Mouse (Mus musculus): Measurements from ENCODE around the gene Efl1. TPM values are rescaled to one million over a fixed set of nuclear protein-coding genes. Genes with fewer than 3 reads are reported as not detected.

The Efl1 gene
- polyA plus RNA-seq, 1 experiment from 2014 or later: 20.7 TPM

DNA sequence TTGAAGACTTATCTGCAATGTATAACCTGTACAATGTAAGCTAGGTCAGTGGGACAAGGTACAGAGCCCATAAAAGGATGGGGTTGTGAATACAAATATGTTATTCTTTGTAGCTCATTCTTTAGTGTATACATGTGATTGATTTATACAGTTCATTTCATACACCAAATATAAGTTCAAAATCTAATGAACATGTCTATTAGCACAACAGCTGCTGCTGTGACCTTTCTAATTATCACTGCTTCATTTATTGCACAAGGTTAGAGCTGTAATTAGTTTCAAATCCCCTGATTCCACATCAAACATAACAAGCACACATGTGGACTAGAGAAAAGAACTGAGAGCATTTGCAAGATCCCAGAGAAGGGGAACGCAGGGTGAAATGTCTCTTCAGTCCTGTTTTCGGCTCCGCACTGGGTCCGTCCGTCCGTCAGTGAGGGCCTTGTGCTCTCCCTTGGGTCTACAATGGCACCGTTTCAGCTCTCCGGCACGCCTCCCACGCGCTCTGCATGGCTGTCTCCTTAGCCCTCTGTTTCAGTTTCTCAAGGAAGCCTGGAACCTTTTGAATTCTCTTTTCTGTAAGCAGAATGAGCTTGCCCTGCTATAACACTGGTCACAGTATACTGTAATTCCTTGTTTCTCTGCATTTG lies 94.8 kb downstream of the Efl1 start:
- no peak overlapping the region for H3K4me3 ChIP-seq (ENCODE audit: low read length)
- peak overlapping the region; percentile 36 for H3K4me2 ChIP-seq (ENCODE audit: low read length)
- H3K4me1 ChIP-seq (ENCODE audit: control insufficient read depth, insufficient read depth, low read depth, low read length): peaks cover 7% of the 10 kb centered on the region; the same call in 1 of the 2 replicates
- peak; percentile 82 for ATAC-seq
- H3K27ac ChIP-seq (ENCODE audit: low read depth, low read length): peak overlapping the region; percentile 31; the same call in 1 of the 2 replicates
- H3K9me3 ChIP-seq (ENCODE audit: control insufficient read depth, low read length): no peaks in the 10 kb centered on the region
- H3K36me3 ChIP-seq (ENCODE audit: control insufficient read depth, insufficient read depth, low read length): no peaks in the 10 kb centered on the region
- 49% methylated on average over 11 of the region's 11 CpGs for WGBS
- no peaks in the 10 kb centered on the region; the same call in 1 of the 2 replicates for H3K27me3 ChIP-seq (replicated peaks; ENCODE audit: control insufficient read depth, insufficient read depth, low read length)
- H3K9ac ChIP-seq (ENCODE audit: low read depth, low read length): peak overlapping the region; percentile 17; the same call in 1 of the 2 replicates

DNA sequence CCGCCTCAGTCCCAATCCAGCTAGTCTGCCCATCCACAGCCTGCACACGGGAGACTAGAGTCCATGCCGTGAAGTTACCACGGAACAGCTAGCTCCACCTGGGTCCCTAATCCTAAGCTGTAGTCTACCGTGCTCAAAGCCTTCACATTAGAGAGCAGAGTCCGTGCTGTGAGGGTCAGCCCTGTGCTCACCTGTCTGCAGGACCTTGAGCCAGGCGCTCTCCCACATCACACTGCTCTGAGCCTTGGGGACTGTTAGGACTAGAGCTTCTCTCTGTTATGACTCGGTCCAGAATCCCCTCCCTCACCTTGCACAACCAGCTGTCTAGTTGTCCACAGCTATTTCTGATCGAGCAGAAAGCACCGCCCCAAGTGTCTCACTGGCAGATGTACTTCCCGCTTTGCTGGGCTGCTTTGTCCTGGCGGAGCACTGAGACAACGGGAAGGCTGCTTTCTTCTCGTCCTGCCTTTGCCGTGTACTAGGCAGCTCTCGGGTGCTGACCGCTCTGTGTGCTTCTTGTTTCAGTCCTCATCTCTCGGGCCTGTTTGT lies 95.8 kb downstream of the Efl1 start:
- H3K36me3 ChIP-seq (ENCODE audit: control insufficient read depth, insufficient read depth, low read length): no peaks in the 10 kb centered on the region
- H3K27ac ChIP-seq (ENCODE audit: low read depth, low read length): no peak overlapping the region
- WGBS: 75% methylated on average over 18 of the region's 18 CpGs
- peaks cover 7% of the 10 kb centered on the region; the same call in 1 of the 2 replicates for H3K4me1 ChIP-seq (ENCODE audit: control insufficient read depth, insufficient read depth, low read depth, low read length)
- peak; percentile 59 for ATAC-seq
- H3K4me2 ChIP-seq (ENCODE audit: low read length): peak overlapping the region; percentile 11; the same call in 1 of the 2 replicates
- H3K4me3 ChIP-seq (ENCODE audit: low read length): no peak overlapping the region
- no peaks in the 10 kb centered on the region for H3K9me3 ChIP-seq (ENCODE audit: control insufficient read depth, low read length)
- no peak overlapping the region; the same call in 1 of the 2 replicates for H3K9ac ChIP-seq (ENCODE audit: low read depth, low read length)
- H3K27me3 ChIP-seq (replicated peaks; ENCODE audit: control insufficient read depth, insufficient read depth, low read length): no peaks in the 10 kb centered on the region; the same call in 1 of the 2 replicates

DNA sequence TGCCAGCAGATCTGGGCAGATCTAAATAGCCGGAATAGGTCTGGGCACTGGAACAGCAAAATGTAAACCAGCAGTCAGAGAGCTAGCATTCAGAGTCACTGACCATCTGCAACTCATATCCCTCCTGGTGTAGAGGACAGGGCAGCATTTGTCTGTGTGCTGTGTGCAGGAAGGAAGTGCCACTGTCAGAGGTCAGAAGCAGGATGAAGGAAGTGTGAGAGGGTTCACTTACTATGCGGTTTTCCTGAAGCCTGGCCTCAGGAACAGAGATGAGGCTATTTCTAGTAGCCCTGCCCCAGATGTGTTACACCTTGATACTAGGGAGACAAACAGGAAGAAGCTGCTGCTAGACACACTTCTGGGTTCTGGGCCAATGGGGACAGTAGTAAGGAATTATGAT lies 100.4 kb downstream of the Efl1 start:
- WGBS: 85% methylated on average over 2 of the region's 2 CpGs
- ATAC-seq: no peak
- no peak overlapping the region for H3K27ac ChIP-seq (ENCODE audit: low read depth, low read length)

DNA sequence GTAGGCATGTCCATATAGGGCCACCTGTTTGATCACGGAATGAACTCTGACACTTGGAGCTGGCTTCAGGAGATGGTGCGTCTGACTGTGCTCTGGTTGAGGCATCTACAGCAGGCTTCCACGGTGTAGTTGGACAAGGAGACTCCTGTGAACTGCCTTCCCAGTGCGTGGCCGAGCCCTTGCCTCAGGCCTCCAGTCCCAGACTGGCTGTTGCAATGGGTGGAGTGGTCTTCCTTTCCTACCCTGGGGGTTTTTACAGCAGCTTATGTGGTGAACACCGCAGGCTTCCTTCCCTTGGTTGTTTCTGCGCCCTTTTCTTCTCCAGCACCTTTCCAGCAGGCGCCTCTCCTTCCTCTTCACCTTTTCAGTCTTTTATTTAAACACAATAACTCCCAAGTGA lies 100.8 kb downstream of the Efl1 start:
- ATAC-seq: no peak

More for the DNA sequence above, 100.4 kb downstream of the Efl1 start:
- Histone ChIP-seq H3K4me2 (ENCODE audit: low read length) (no peak overlapping the region), H3K9me3 (ENCODE audit: control insufficient read depth, low read length) (no peaks in the 10 kb centered on the region), H3K36me3 (ENCODE audit: control insufficient read depth, insufficient read depth, low read length) (no peaks in the 10 kb centered on the region), H3K9ac (ENCODE audit: low read depth, low read length) (no peak overlapping the region), H3K4me3 (ENCODE audit: low read length) (no peak overlapping the region), H3K4me1 (ENCODE audit: control insufficient read depth, insufficient read depth, low read depth, low read length) (peaks cover 6% of the 10 kb centered on the region; the same call in 1 of the 2 replicates), H3K27me3 (replicated peaks; ENCODE audit: control insufficient read depth, insufficient read depth, low read length) (no peaks in the 10 kb centered on the region; the same call in 1 of the 2 replicates)

DNA sequence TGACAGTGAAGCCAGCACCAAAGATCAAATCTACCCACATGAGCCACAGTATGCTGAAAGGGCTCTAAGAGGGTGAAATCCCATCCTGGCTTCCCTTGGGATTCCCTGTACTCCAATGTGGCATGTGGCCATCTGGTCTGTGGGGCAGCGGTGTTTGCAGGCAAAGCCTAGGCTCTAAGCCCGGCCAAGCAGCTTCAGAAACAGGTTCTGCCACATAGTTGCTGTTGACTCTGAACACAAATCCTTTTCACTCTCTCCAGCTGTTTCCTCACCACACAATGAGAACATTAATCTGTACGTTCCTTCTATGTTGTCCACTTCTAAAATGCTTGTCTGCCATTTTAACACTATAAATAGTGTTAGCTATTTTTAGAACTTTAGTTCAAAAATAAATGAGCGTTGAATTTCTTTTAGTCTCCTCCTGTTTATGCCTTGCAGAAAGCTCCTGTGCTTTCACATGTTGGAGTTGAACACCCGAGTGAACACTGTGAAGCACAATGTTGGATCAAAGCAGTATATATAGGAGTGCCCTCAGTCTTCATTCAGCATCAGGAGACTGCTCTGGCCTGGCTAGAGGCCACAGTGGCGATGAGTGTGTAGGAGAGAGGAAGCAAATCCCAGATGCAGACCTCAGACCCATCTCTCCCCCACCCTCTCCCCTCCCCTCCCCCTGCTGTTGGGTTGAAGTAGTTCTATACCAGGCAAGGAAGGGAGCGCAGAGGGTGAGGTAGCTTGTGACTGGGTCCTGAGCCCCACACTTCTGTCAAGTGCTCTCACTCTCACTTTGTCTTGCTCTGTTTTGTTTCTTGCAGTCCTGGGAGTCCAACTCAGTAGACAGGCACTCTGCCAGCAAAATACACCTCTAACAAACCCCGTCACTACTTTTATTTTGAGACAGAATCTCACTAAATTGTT lies 104.0 kb downstream of the Efl1 start:
- Histone ChIP-seq H3K27me3 (replicated peaks; ENCODE audit: control insufficient read depth, insufficient read depth, low read length) (no peaks in the 10 kb centered on the region), H3K36me3 (ENCODE audit: control insufficient read depth, insufficient read depth, low read length) (peaks cover 3% of the 10 kb centered on the region; the same call in 1 of the 2 replicates), H3K9ac (ENCODE audit: low read depth, low read length) (no peak overlapping the region), H3K4me2 (ENCODE audit: low read length) (no peak overlapping the region), H3K4me1 (ENCODE audit: control insufficient read depth, insufficient read depth, low read depth, low read length) (0 out of 2 replicates have a peak, but pooled peaks cover 2% of the 10 kb centered on the region), H3K27ac (ENCODE audit: low read depth, low read length) (no peak overlapping the region), H3K9me3 (ENCODE audit: control insufficient read depth, low read length) (no peaks in the 10 kb centered on the region), H3K4me3 (ENCODE audit: low read length) (no peak overlapping the region)
- WGBS: 70% methylated on average over 8 of the region's 8 CpGs
- ATAC-seq: 0 out of 2 replicates have a peak, but pooled peaks have one; percentile 24

More for the DNA sequence above, 100.8 kb downstream of the Efl1 start:
- no peak overlapping the region for H3K4me3 ChIP-seq (ENCODE audit: low read length)
- no peaks in the 10 kb centered on the region for H3K9me3 ChIP-seq (ENCODE audit: control insufficient read depth, low read length)
- no peak overlapping the region for H3K9ac ChIP-seq (ENCODE audit: low read depth, low read length)
- 93% methylated on average over 8 of the region's 8 CpGs for WGBS
- no peak overlapping the region for H3K27ac ChIP-seq (ENCODE audit: low read depth, low read length)
- H3K4me2 ChIP-seq (ENCODE audit: low read length): no peak overlapping the region
- peaks cover 3% of the 10 kb centered on the region; the same call in 1 of the 2 replicates for H3K4me1 ChIP-seq (ENCODE audit: control insufficient read depth, insufficient read depth, low read depth, low read length)
- no peaks in the 10 kb centered on the region; the same call in 1 of the 2 replicates for H3K27me3 ChIP-seq (replicated peaks; ENCODE audit: control insufficient read depth, insufficient read depth, low read length)
- no peaks in the 10 kb centered on the region for H3K36me3 ChIP-seq (ENCODE audit: control insufficient read depth, insufficient read depth, low read length)

DNA sequence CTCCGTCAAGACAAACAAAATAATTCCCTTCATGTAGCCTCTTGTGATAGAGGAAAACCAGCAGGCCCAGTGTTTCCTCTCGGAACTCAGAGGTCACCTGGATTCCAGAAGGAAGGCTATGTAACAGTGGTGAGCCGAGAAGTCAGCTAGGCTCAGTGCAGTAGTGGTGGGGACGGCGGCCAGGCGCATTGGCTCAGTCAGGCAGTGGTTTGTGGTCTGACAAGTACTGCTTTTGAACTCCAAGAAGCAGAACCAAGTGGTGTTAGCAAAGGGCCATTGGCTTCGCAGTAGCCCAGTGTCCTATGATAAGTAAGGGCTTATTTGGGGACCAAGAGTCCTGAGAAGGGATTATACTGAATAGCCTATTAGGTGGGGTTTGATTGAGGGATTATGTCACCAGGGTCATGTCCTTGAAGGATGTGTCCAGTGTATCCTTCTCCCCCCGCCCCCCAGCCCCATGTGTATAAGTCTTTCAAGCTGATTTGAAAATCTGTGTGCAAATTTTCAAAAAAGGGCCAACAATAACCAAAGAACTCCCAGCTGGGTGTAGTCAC lies 107.3 kb downstream of the Efl1 start:
- no peaks in the 10 kb centered on the region for H3K27me3 ChIP-seq (replicated peaks; ENCODE audit: control insufficient read depth, insufficient read depth, low read length)
- no peak overlapping the region for H3K4me3 ChIP-seq (ENCODE audit: low read length)
- peaks cover 3% of the 10 kb centered on the region; the same call in 1 of the 2 replicates for H3K36me3 ChIP-seq (ENCODE audit: control insufficient read depth, insufficient read depth, low read length)
- WGBS: 89% methylated on average over 8 of the region's 8 CpGs
- no peak overlapping the region for H3K9ac ChIP-seq (ENCODE audit: low read depth, low read length)
- no peak for ATAC-seq
- H3K4me2 ChIP-seq (ENCODE audit: low read length): no peak overlapping the region
- 0 out of 2 replicates have a peak, but pooled peaks cover 2% of the 10 kb centered on the region for H3K4me1 ChIP-seq (ENCODE audit: control insufficient read depth, insufficient read depth, low read depth, low read length)
- H3K9me3 ChIP-seq (ENCODE audit: control insufficient read depth, low read length): no peaks in the 10 kb centered on the region
- H3K27ac ChIP-seq (ENCODE audit: low read depth, low read length): no peak overlapping the region

DNA sequence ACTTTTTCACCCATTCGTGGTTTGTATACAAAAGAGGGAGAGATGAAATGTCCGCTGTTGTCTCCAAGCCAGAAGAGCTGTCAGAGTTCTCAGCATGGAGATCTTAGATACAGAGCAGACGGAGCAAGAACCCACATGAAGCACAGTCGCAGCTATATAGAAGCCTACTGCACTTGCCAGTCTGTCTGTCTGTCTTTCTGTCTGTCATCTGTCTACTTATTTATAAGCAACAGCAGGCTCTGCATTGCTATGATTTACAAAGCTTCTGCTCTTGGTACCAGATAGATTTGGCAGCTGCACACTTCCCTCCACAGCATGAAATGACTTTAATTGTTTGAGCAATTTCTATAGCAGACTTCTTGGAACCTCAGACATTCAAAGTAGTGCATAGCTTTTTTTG lies 110.1 kb downstream of the Efl1 start:
- no peaks in the 10 kb centered on the region for H3K27me3 ChIP-seq (replicated peaks; ENCODE audit: control insufficient read depth, insufficient read depth, low read length)
- no peaks in the 10 kb centered on the region for H3K9me3 ChIP-seq (ENCODE audit: control insufficient read depth, low read length)
- no peak overlapping the region for H3K9ac ChIP-seq (ENCODE audit: low read depth, low read length)
- H3K4me2 ChIP-seq (ENCODE audit: low read length): no peak overlapping the region
- no peak overlapping the region for H3K27ac ChIP-seq (ENCODE audit: low read depth, low read length)
- no peaks in the 10 kb centered on the region for H3K4me1 ChIP-seq (ENCODE audit: control insufficient read depth, insufficient read depth, low read depth, low read length)
- H3K4me3 ChIP-seq (ENCODE audit: low read length): no peak overlapping the region
- no peak for ATAC-seq
- peaks cover 13% of the 10 kb centered on the region for H3K36me3 ChIP-seq (ENCODE audit: control insufficient read depth, insufficient read depth, low read length)
- WGBS: 80% methylated on average over 4 of the region's 4 CpGs

DNA sequence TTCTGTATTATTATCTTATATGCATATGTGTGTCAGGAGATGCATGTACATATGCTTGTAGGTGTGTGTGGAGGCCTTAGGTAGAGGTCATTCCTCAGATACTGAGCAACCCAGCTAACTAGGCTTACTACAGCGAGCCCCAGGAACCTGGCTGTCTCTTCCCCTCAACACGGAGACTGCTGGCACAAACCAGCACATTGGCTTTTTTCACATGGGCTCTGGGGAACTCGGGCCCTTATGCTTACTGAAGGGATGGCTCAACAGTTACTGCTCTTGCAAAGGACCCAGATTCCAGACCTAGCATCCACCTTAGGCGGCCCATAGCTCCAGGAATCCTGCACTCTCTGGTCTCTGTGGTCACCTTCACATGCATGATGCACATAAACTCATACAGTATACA lies 110.7 kb downstream of the Efl1 start:
- Histone ChIP-seq H3K4me2 (ENCODE audit: low read length) (no peak overlapping the region), H3K9ac (ENCODE audit: low read depth, low read length) (no peak overlapping the region), H3K9me3 (ENCODE audit: control insufficient read depth, low read length) (no peaks in the 10 kb centered on the region), H3K27ac (ENCODE audit: low read depth, low read length) (no peak overlapping the region), H3K36me3 (ENCODE audit: control insufficient read depth, insufficient read depth, low read length) (peaks cover 13% of the 10 kb centered on the region), H3K4me3 (ENCODE audit: low read length) (no peak overlapping the region), H3K27me3 (replicated peaks; ENCODE audit: control insufficient read depth, insufficient read depth, low read length) (no peaks in the 10 kb centered on the region), H3K4me1 (ENCODE audit: control insufficient read depth, insufficient read depth, low read depth, low read length) (no peaks in the 10 kb centered on the region)
- ATAC-seq: no peak
- WGBS: 79% methylated on average over 4 of the region's 4 CpGs
